Mouse (Mus musculus) CD4-positive, CD25-positive, alpha-beta regulatory T cell, adult 2 months (primary cell): ENCODE results near the gene AC140267.1.

Experiments
- DNase-seq: peaks from one replicate; pipeline ENCODE4 v3.0.0-alpha.2; 2012; ENCODE audit warnings: low read depth, low spot score

AC140267.1 gene

DNA sequence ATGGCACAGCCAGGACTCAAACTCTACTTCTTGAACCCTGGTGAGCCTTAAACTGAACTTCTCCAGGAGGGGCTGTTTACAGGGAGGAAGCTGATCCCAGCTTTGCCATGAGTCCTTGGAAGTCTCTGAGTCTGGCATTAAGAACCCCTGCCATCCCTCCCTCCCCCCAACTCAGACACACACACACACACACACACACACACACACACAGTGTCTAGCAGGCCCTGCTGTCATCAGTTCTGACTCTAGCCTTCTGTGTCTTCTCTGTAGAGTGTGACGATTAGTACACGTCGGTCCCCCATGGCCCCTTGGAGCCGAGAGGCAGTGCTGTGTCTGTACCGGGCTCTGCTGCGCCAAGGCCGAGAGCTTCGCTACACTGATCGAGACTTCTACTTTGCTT, at the start of gene AC140267.1:
Gene AC140267.1, plus strand, starts transcription at position 301 of the 400 bp plus-strand sequence.
- no peak for DNase-seq

- DNase-seq: no peak
Measured at GRCm38 (mm10) chr15:80188927-80189326, 46.7 kb upstream of the AC140267.1 start.

DNA sequence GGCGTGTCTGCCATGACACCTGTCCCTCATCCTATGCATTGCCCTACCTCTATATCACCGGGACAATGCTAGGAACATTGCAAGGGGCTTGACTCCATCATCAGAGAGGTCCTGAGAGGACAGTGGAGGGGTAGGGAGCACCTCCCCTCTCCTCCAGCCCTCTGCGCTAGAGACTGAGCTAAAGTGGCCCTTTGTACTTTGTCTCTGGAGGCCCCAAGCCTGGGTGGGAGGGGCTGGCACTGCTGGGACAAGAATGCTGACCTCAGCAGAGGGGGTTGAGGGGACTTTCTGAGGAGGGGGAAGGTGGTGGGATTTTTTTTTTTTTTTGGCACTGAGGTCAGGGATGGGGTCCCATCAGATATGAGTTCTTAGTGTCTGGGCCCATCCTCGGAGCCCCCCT, 45.6 kb upstream of the AC140267.1 start:
- DNase-seq: no peak

DNA sequence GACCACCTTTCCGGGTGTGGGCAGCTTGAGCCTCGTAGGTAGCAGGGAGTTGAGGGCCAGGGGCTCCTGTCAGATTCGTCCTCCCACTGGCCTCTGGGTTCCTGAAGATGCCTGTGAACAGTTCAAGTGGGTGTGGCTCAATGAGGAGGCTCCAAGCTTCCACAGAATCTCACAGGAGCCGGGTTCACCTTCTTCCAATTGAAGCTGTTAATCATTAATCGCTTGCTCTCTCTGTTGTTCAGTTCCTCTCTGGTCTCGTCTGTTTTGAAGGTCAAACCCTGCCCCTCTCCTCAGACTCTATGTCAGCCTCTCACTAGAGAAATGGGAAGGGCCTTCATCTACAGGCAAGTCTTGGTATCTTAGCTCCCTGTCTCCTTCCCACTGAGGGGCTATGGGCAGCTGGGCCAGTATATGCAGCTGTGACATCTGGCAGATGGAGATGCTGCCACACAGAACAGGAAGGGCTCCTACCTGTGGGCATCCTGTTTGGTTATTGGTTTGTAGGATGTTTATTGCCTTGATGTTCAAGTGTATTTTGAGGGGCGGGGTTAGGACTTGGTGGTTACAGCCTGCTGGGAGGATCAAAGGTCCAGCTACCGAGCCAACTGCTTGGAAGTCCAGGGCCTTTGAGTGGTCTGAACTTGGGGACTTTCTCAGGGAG, 43.9 kb upstream of the AC140267.1 start:
- DNase-seq: peak; percentile 30

DNA sequence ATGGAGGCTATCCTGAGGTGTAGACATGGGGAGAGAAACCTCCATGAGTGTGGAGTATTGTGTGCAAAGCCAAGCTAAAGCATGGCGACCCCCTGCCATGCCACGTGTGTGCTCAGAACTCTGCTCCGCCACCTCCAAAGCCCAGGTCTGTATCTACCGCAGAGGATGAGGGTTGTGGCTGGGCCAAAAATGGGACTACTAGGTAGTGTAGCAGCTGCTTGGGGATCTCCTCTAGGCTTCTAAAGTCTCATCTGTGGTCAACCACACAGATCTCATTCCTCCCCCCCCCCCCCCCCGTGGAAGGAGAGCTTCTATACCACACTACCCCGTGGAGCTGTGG, 43.4 kb upstream of the AC140267.1 start:
- peak; percentile 48 for DNase-seq

DNA sequence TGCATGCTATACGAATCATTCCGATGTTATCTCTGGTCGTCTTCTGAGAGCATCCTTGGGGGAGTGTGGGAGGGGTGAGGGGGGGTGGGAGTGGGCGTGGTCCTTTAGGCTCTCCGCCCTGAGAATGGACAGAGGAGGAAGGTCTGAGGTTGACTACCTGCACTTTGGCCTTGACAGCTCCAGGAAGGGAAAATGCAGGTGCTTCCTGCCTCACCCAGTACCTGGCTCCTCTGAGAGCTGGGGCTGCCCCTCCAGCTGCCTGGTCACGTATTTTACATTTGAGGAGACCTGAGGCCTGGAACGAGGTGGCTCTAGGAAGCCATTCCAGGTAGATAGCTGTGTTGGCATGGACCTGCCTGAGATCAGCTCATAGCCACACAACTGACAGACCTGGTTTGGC, 42.8 kb upstream of the AC140267.1 start:
- DNase-seq: peak; percentile 20

GRCm38 (mm10) chr15:80199556-80199955, 36.1 kb upstream of the AC140267.1 start:
- no peak for DNase-seq

- no peak for DNase-seq
Measured at GRCm38 (mm10) chr15:80202111-80202775, 33.4 kb upstream of the AC140267.1 start.

DNA sequence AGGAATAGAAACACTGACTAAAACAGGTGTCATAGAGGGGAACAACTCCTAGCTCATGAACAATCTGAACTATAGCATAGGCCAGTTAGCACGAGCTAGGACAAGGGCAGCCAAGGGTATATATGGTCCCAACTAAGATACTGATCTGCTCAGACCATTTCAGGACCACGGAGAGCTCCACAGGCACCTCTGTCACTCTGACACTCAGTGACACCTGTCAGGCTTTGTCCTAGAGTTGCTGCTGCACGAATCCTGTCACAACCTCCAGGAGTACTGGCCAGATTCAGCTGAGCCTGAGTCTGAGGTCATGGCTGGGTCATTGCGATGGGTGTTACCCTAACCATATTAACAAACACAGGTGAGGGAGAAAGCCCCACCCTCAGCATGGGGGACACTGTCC, 32.2 kb upstream of the AC140267.1 start:
- peak; percentile 61 for DNase-seq

GRCm38 (mm10) chr15:80206057-80206565, 29.5 kb upstream of the AC140267.1 start:
- no peak for DNase-seq

DNA sequence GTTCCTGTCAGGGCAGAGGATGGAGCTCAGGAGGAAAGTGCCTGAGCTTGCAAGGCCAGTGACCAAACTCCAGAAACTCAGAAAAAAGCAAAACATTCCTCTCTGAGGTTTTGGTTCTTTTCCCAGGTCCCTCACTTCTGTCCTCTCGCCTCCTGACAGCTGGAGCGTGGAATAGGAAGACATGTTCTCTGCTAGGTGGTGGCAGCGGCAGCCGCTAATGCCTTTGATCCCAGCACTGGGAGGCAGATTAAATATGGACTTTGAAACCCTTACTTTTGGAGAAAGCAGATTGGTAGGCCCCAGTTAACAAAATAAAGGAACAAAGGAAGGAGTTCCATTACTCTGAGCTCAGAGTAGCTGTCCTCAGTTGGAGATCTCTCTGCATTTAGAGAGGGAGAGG, 27.2 kb upstream of the AC140267.1 start:
- no peak for DNase-seq

DNA sequence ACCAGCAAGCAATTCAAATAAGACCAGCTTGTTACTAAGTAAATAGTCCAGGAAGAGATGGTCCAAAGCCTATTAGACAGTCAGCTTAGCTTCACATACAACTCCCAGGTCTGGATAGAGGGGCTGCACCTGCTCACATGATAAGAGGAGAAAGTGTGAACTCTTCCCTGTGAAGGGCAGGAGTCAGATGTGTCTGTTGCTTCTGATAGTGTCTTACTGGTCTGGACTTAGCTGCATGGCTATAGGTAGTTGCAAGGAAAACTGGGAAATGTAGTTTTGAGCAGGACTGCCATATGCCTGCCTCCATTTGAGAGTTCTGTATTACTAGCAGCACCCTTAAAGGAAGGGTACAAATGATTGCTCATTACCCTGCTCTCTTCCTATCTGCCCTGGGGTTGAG, 21.9 kb upstream of the AC140267.1 start:
- DNase-seq: no peak

GRCm38 (mm10) chr15:80215716-80216479, 19.7 kb upstream of the AC140267.1 start:
- peak; percentile 83 for DNase-seq

GRCm38 (mm10) chr15:80216480-80216820, 19.2 kb upstream of the AC140267.1 start:
- DNase-seq: no peak

- no peak for DNase-seq
Measured at GRCm38 (mm10) chr15:80217476-80217875, 18.2 kb upstream of the AC140267.1 start.

- peak; percentile 88 for DNase-seq
Measured at GRCm38 (mm10) chr15:80219211-80219610, 16.4 kb upstream of the AC140267.1 start.

GRCm38 (mm10) chr15:80219705-80220657, 15.7 kb upstream of the AC140267.1 start:
- peak; percentile 20 for DNase-seq

DNA sequence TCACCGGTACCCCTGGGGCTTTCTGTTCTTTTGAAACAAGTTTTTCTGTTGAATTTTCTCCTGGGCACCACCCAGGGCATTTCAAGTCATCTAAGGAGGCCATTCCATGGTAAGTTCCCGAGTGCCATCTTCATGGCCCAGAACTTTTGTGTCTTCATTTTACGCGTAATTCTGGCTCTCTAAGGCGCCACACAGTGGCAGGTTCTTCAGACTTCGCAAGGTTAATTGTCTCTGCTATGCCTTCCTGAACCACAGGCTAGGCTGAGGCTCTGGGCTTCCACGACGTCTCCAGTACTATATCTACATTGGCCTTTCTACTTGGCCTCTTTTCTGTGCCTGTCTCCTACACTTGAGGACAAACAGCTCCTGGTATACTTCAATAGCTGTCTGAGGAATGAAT, 14.6 kb upstream of the AC140267.1 start:
- DNase-seq: peak; percentile 57

GRCm38 (mm10) chr15:80223751-80224150, 11.9 kb upstream of the AC140267.1 start:
- no peak for DNase-seq

DNA sequence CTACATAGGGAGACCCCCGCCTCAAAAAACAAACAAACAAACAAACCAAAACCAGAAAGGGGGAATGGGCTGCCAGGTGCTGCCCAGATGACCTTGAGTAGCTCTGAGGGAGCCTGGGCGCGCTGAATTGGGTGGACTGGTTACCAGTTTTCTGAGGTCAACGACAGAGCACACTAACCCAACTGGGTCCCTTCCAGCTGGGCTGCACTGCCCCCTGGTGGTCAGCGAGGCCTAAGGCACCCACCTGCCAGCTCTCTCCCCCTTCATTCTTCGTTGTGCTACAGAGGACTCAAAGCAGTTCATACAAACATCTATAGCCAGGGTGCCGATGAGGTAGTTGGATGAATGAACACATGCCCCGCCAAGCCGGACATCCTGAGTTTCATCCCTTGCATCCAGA, 10.4 kb upstream of the AC140267.1 start:
- peak; percentile 91 for DNase-seq

GRCm38 (mm10) chr15:80225796-80226195, 9.8 kb upstream of the AC140267.1 start:
- DNase-seq: peak; percentile 81
